Mouse (Mus musculus) bone marrow macrophage, adult 2 months (primary cell): ENCODE results near the gene Crybb3. TPM values are rescaled to one million over a fixed set of nuclear protein-coding genes. Genes with fewer than 3 reads are reported as not detected.

Experiments
- H3K27ac ChIP-seq: 2 replicates; pipeline ENCODE4 v1.5.1; 2012; ENCODE audit warnings: low read depth, low read length; ENCODE audit not compliant: insufficient read depth
- H3K4me1 ChIP-seq: 2 replicates; pipeline ENCODE4 v1.6.1; 2012; ENCODE audit warnings: low read length; ENCODE audit not compliant: control insufficient read depth, insufficient read depth
- H3K4me3 ChIP-seq: 2 replicates; pipeline ENCODE4 v1.5.1; 2012; ENCODE audit warnings: mild to moderate bottlenecking, low read length, moderate library complexity; ENCODE audit not compliant: insufficient read depth
- CTCF ChIP-seq: IDR thresholded peaks from 2 replicates; pipeline ENCODE4 v1.5.1; 2012; ENCODE audit warnings: low read depth, mild to moderate bottlenecking, low read length, moderate library complexity
- POLR2A ChIP-seq: IDR thresholded peaks from 2 replicates; pipeline ENCODE4 v1.6.1; 2012; ENCODE audit warnings: mild to moderate bottlenecking, low read depth, low read length, borderline replicate concordance
- polyA plus RNA-seq: library from polyadenylated mRNA; stranded (reverse); fragments of >200 nt; gene quantifications from 2 replicates; pipeline ENCODE4 v1.2.4, GENCODE M21; 2012; ENCODE audit not compliant: missing spikeins, insufficient read depth, insufficient read length

Gene Crybb3
- polyA plus RNA-seq, 1 experiment, result not detected

GRCm38 (mm10) chr5:113030082-113030481, 51.3 kb downstream of the Crybb3 start:
- Histone ChIP-seq H3K4me1 (no peaks in the 10 kb centered on the region), H3K4me3 (no peak overlapping the region), H3K27ac (no peak overlapping the region)
- TF ChIP-seq CTCF, result no peak
- TF ChIP-seq POLR2A, result no peak

GRCm38 (mm10) chr5:113026706-113027105, 54.7 kb downstream of the Crybb3 start:
- Histone ChIP-seq H3K4me3 (no peak overlapping the region), H3K4me1 (peaks cover 2% of the 10 kb centered on the region; the same call in 1 of the 2 replicates), H3K27ac (no peak overlapping the region)
- no peak for TF ChIP-seq POLR2A
- no peak for TF ChIP-seq CTCF

Other genes with a start within 250 kb of the Crybb3 start
- not detected in 2 replicates for gene Myo18b, start 185.2 kb downstream of the Crybb3 start, polyA plus RNA-seq
- gene Grk3, start 65.8 kb downstream of the Crybb3 start, polyA plus RNA-seq, result 32.9 and 33.9 TPM in 2 replicates
- not detected in 2 replicates for gene Crybb2, start 11.5 kb downstream of the Crybb3 start, polyA plus RNA-seq
- 5.7 and 5.9 TPM in 2 replicates for gene 2900026A02Rik, start 139.7 kb upstream of the Crybb3 start, polyA plus RNA-seq
- not detected in 2 replicates for gene Tmem211, start 145.3 kb upstream of the Crybb3 start, polyA plus RNA-seq
- gene Sgsm1, start 229.2 kb upstream of the Crybb3 start, polyA plus RNA-seq, result not detected in 2 replicates